In the genomic region with DNA sequence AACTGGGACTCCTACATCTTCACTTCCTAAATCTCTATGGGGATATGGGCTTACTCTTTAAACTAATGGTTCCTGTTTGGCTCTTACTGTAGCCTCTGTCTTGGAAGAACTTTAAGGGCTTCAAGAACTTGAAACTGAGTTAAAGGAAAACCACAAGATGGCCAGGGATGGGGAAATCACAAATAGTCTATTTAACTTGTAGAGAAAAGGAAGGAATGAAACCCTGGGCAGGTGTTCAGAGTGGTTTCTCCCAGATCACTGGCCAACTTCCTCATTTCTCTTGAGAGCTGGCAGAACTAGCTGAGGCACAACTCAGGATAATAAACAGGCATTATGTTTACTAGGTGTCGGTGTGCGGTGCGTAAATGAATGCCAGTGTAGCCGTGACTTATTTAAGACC, we compare ENCODE assay signal across 21 mouse cellular contexts. TPM values are rescaled to one million over a fixed set of nuclear protein-coding genes. Genes with fewer than 3 reads are reported as not detected.
A peak's percentile ranks its signal among the peaks of the same experiment; 100 is the strongest.
DNase-seq lines count a peak whose midpoint lies in the region; ATAC-seq and TF ChIP-seq lines count a peak whose summit lies in the region.
"Had no signal": no experiment of that assay in that cellular context is flagged by ENCODE, and none has a peak within 500 bp of the region (broad histone marks: within the 10 kb centered on the region; RNA-seq: fewer than 3 reads in every experiment).

No protein-coding gene starts in this region.

- TF ChIP-seq CTCF in lung, adult 2 months (IDR thresholded peaks at IDR 0.05; ENCODE audit: insufficient read depth, low read length): no peak

- H3K4me1 ChIP-seq in lung, adult 2 months (ENCODE audit: control insufficient read depth, insufficient read depth, low read length): peaks cover 2% of the 10 kb centered on the region
- H3K4me1 ChIP-seq: embryonic facial prominence, embryonic 15.5 days; heart, embryonic 10.5 days; hindbrain, embryonic 15.5 days; intestine, embryonic 15.5 days; lung, embryonic 15.5 days had no signal

- no peak for TF ChIP-seq POLR2A in lung, adult 2 months (IDR thresholded peaks at IDR 0.05; ENCODE audit: borderline replicate concordance, extremely low read depth, low read depth, low read length)

- 52% methylated on average over 4 of the region's 4 CpGs for WGBS in lung, adult 2 months

- no peak overlapping the region for H3K4me3 ChIP-seq in lung, adult 2 months (replicated peaks; ENCODE audit: extremely low read depth, low read depth, low read length)
- H3K4me3 ChIP-seq: embryonic facial prominence, embryonic 15.5 days; gastrocnemius, adult 2 months; heart, embryonic 10.5 days; hindbrain, embryonic 15.5 days; intestine, embryonic 15.5 days; lung, embryonic 15.5 days had no signal

- ATAC-seq in granulocyte monocyte progenitor cell, adult 5-6 weeks (replicated peaks; ENCODE audit: poor library complexity, severe bottlenecking): peak; percentile 88
- peak; percentile 65 for ATAC-seq in monocyte, adult 5-6 weeks (replicated peaks; ENCODE audit: insufficient number of reproducible peaks, low FRiP score, low TSS enrichment, poor library complexity, severe bottlenecking)
- ATAC-seq: forebrain, embryonic 14.5 days; intestine, embryonic 15.5 days had no signal

- DNase-seq in lung, adult 18-20 months: peak; percentile 57 to 70
- no peak for DNase-seq in lung, adult 2 months
- peak; percentile 23 for DNase-seq in lung, postnatal 14 days
- DNase-seq in thymus, adult 18-20 months: no peak
- no peak for DNase-seq in left cerebral cortex, adult 18-20 months (ENCODE audit: low spot score in 2 of 2)
- DNase-seq in layer of hippocampus, adult 11-12 months (ENCODE audit: low spot score): no peak
- DNase-seq: adrenal gland, postnatal 36 days; cerebellum, adult 11 months; cerebellum, postnatal 25 days; embryo, embryonic 11 days; gastrocnemius, adult 2 months; heart, postnatal 4 days; kidney, postnatal 36 days had no signal

RNA-seq across cellular contexts. Expression of a gene that starts 17.5 kb away (rescaled TPM):
- polyA plus RNA-seq in lung, adult 2 months (2012; rRNA removed): 12.6 and 15.5 TPM in 2 replicates
- 29.6 and 29.9 TPM in 2 replicates for total RNA-seq in granulocyte monocyte progenitor cell, adult 5-6 weeks (2014; fragmentation: Nextera tagmentation)
- total RNA-seq in granulocyte monocyte progenitor cell, adult 5-6 weeks (2017): 30.6 and 32.9 TPM in 2 replicates
- total RNA-seq in monocyte, adult 5-6 weeks (2017): 1.0 to 1.6 TPM (median 1.2 TPM) in 3 replicates
- 1 to 10 TPM; 4.1 TPM for total RNA-seq in left cerebral cortex, adult 18-20 months (2021)

Comparison
In these comparisons a context has a peak if more than half of its experiments do, and no peak if none do; other contexts are left out.
1. DNase-seq: peak in lung, adult 18-20 months (2 of 2) and lung, postnatal 14 days (single experiment); none in lung, adult 2 months (single experiment), thymus, adult 18-20 months (0 of 2), left cerebral cortex, adult 18-20 months (0 of 2) and layer of hippocampus, adult 11-12 months (single experiment).
2. RNA of a gene that starts 17.5 kb away (total RNA-seq): 29.6 to 32.9 TPM in granulocyte monocyte progenitor cell, adult 5-6 weeks; 4.1 TPM in left cerebral cortex, adult 18-20 months and 1.0 to 1.6 TPM in monocyte, adult 5-6 weeks; every median in the first group is over 4 times any median in the second.